Mouse (Mus musculus): ENCODE measurements around the gene Pole.

GRCm38 (mm10) chr5:110384491-110384890, 98.4 kb downstream of the Pole start:
- TF ChIP-seq EP300 (IDR thresholded peaks at IDR 0.05; ENCODE audit: low read depth) (no peak), CTCF (IDR thresholded peaks at IDR 0.05; ENCODE audit: low read depth) (no peak)
